Mouse (Mus musculus) liver, adult 2 months (tissue): Measurements from ENCODE around the gene Sgms2. TPM values are rescaled to one million over a fixed set of nuclear protein-coding genes. Genes with fewer than 3 reads are reported as not detected.

ENCODE experiments used
- DNase-seq: peaks from one replicate; pipeline ENCODE4 v3.0.0-alpha.2; 2011; ENCODE audit warnings: low read depth, low spot score; ENCODE audit errors: extremely low read depth
- H3K27ac ChIP-seq: fragments of 200-500 bp; replicated peaks from 2 replicates; pipeline ENCODE4 v1.5.1; 2012; ENCODE audit warnings: low read depth, mild to moderate bottlenecking, control low read depth, inconsistent platforms, low read length; ENCODE audit not compliant: insufficient read depth
- H3K27me3 ChIP-seq: fragments of 200-500 bp; 2 replicates; pipeline ENCODE4 v1.6.1; 2012; ENCODE audit warnings: mild to moderate bottlenecking, moderate library complexity, low read length, inconsistent platforms; ENCODE audit not compliant: control insufficient read depth, insufficient read depth
- H3K36me3 ChIP-seq: fragments of 200-500 bp; 2 replicates; pipeline ENCODE4 v1.6.1; 2012; ENCODE audit warnings: low read length, inconsistent platforms; ENCODE audit not compliant: control insufficient read depth, insufficient read depth
- H3K4me1 ChIP-seq: fragments of 200-500 bp; 2 replicates; pipeline ENCODE4 v1.6.1; 2011; ENCODE audit warnings: low read length; ENCODE audit not compliant: control insufficient read depth, insufficient read depth
- H3K4me3 ChIP-seq: fragments of 200-500 bp; 2 replicates; pipeline ENCODE4 v1.5.1; 2011; ENCODE audit warnings: low read depth, mild to moderate bottlenecking, control low read depth, low read length, moderate library complexity; ENCODE audit not compliant: insufficient read depth
- H3K79me2 ChIP-seq: fragments of 200-500 bp; 2 replicates; pipeline ENCODE4 v1.6.1; 2012; ENCODE audit warnings: inconsistent platforms, mild to moderate bottlenecking, low read length, moderate library complexity; ENCODE audit not compliant: control insufficient read depth, insufficient read depth
- H3K9ac ChIP-seq: fragments of 200-500 bp; 2 replicates; pipeline ENCODE4 v1.6.1; 2012; ENCODE audit warnings: low read depth, mild to moderate bottlenecking, control low read depth, inconsistent platforms, low read length
- CTCF ChIP-seq: fragments of 200-500 bp; IDR thresholded peaks from 2 replicates; pipeline ENCODE4 v1.5.1; 2011; ENCODE audit warnings: low read depth, low read length, control low read depth
- POLR2A ChIP-seq: fragments of 200-500 bp; IDR thresholded peaks from 2 replicates; pipeline ENCODE4 v1.6.1; 2011; ENCODE audit warnings: low read length, control low read depth; ENCODE audit not compliant: insufficient read depth; ENCODE audit errors: extremely low read depth
- WGBS: fragments of 180-500 bp; shearing (Covaris S2); methylation state at CpG from one replicate; pipeline ENCODE4 v1.1.7; 2018; 5-methylcytosine and 5-hydroxymethylcytosine counted together
- polyA plus RNA-seq: library from polyadenylated mRNA; depleted of rRNA; stranded (reverse); fragments of >200 nt; gene quantifications from 2 replicates; pipeline ENCODE4 v1.2.3, GENCODE M21; 2012
- total RNA-seq: library from RNA; depleted of rRNA; stranded (reverse); fragments of >200 nt; gene quantifications from 2 replicates; pipeline ENCODE4 v1.2.3, GENCODE M21; 2014

Sgms2 gene
- total and polyA plus RNA-seq, 2 experiments, result 11.8 to 35.8 TPM

- Histone ChIP-seq H3K27me3 (no peaks in the 10 kb centered on the region), H3K9ac (no peak overlapping the region), H3K79me2 (no peaks in the 10 kb centered on the region), H3K27ac (no peak overlapping the region), H3K4me3 (no peak overlapping the region), H3K4me1 (peaks cover 8% of the 10 kb centered on the region; the same call in 1 of the 2 replicates), H3K36me3 (no peaks in the 10 kb centered on the region)
- DNase-seq, result no peak
- WGBS, result 81% methylated on average over 4 of the region's 4 CpGs
- TF ChIP-seq POLR2A (no peak), CTCF (no peak)
Observed at GRCm38 (mm10) chr3:131315957-131316510, 175.2 kb downstream of the Sgms2 start.

GRCm38 (mm10) chr3:131312340-131312739, 178.9 kb downstream of the Sgms2 start:
- H3K27me3 ChIP-seq, result no peaks in the 10 kb centered on the region
- 16% methylated on average over 9 of the region's 9 CpGs for WGBS
- peaks cover 17% of the 10 kb centered on the region for H3K4me1 ChIP-seq
- no peak overlapping the region for H3K9ac ChIP-seq
- H3K27ac ChIP-seq, result peak overlapping the region; percentile 64
- H3K36me3 ChIP-seq, result no peaks in the 10 kb centered on the region
- H3K79me2 ChIP-seq, result no peaks in the 10 kb centered on the region
- no peak overlapping the region for H3K4me3 ChIP-seq
- TF ChIP-seq POLR2A, result no peak
- no peak for TF ChIP-seq CTCF
- peak; percentile 99 for DNase-seq

GRCm38 (mm10) chr3:131310572-131310971, 180.6 kb downstream of the Sgms2 start:
- TF ChIP-seq CTCF, result no peak
- no peak for TF ChIP-seq POLR2A
- Histone ChIP-seq H3K9ac (no peak overlapping the region), H3K4me1 (peaks cover 23% of the 10 kb centered on the region), H3K27me3 (no peaks in the 10 kb centered on the region), H3K4me3 (no peak overlapping the region), H3K79me2 (no peaks in the 10 kb centered on the region), H3K36me3 (no peaks in the 10 kb centered on the region), H3K27ac (0 out of 2 replicates have a peak overlapping the region, but pooled peaks have one; percentile 28)
- WGBS, result 45% methylated on average over 4 of the region's 4 CpGs
- DNase-seq, result peak; percentile 95

DNA sequence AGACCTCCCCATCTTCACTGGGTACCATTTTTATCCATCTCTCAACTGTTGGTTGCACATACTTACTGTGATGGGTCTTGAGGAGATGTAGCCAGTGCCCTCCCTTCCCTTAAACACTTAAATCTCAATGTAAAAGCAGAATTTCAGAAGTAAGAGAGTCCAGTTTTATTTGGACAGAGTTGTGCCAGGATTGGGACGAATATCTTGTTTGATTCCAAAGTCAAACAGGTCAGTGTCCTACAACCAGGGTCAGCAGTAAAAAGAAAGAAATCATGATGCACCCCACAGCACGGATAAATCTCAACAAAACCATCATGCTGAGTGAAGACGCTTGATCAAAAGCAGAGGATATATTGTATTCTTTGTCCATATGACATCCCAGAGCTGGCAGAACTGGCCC, 183.4 kb downstream of the Sgms2 start:
- H3K27me3 ChIP-seq, result no peaks in the 10 kb centered on the region
- H3K9ac ChIP-seq, result no peak overlapping the region
- H3K79me2 ChIP-seq, result no peaks in the 10 kb centered on the region
- H3K36me3 ChIP-seq, result no peaks in the 10 kb centered on the region
- H3K4me1 ChIP-seq, result peaks cover 21% of the 10 kb centered on the region
- TF ChIP-seq POLR2A, result no peak
- TF ChIP-seq CTCF, result no peak
- H3K4me3 ChIP-seq, result no peak overlapping the region
- peak overlapping the region; percentile 90 for H3K27ac ChIP-seq
- DNase-seq, result peak; percentile 91
- WGBS, result 21% methylated on average over 3 of the region's 3 CpGs

GRCm38 (mm10) chr3:131306255-131306654, 185.0 kb downstream of the Sgms2 start:
- no peak for DNase-seq
- WGBS, result 92% methylated on average over 7 of the region's 7 CpGs
- TF ChIP-seq CTCF, result no peak
- no peak for TF ChIP-seq POLR2A
- no peaks in the 10 kb centered on the region for H3K27me3 ChIP-seq
- H3K9ac ChIP-seq, result no peak overlapping the region
- no peaks in the 10 kb centered on the region for H3K36me3 ChIP-seq
- no peak overlapping the region for H3K4me3 ChIP-seq
- H3K79me2 ChIP-seq, result peaks cover 6% of the 10 kb centered on the region; the same call in 1 of the 2 replicates
- H3K4me1 ChIP-seq, result peaks cover 22% of the 10 kb centered on the region
- H3K27ac ChIP-seq, result no peak overlapping the region

DNA sequence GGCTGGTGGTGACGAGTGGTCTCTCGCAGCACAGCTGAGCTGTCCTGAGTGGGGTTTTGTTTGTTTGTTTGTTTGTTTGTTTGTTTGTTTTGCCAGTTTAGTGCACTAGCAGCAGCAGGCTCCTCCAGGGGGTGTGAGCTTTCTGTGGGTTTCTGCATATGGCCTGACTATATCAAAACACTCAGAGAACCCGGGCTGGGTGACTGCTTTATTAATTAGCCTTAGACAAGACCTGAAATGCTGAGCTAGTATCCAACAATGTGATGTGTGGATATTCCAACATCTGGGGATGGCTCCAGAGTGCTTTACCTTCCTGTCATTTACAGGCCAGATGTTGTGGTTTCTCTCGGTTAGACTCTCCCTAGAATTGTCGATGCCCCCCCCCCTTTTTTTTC, 187.9 kb downstream of the Sgms2 start:
- Histone ChIP-seq H3K27me3 (no peaks in the 10 kb centered on the region), H3K79me2 (peaks cover 13% of the 10 kb centered on the region; the same call in 1 of the 2 replicates), H3K9ac (peak overlapping the region; percentile 36; the same call in 1 of the 2 replicates), H3K27ac (peak overlapping the region; percentile 55), H3K36me3 (no peaks in the 10 kb centered on the region), H3K4me3 (peak overlapping the region; percentile 64), H3K4me1 (peaks cover 19% of the 10 kb centered on the region)
- no peak for DNase-seq
- 21% methylated on average over 5 of the region's 5 CpGs for WGBS
- no peak for TF ChIP-seq CTCF
- TF ChIP-seq POLR2A, result no peak
